Comparison of ENCODE assay signal across 8 mouse cellular contexts in the genomic region with DNA sequence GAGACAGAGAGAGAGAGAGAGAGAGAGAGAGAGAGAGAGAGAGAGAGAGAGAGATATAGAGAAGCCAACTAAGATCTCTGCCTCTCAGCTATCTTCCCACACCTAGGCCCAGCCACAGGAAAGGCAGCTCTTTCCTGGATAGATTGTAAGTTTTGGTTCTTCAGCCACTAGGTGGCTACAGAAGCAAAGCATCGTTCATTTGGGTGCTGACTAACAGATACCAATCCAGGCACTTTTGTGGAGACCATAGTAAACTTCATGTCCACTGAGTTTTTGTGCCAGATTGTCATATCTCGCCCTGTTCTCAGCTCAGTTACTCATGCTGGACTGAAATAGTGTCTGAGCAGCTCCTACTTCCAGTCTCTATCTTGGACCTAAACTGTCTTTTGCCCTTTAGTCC. TPM values are rescaled to one million over a fixed set of nuclear protein-coding genes. Genes with fewer than 3 reads are reported as not detected.
A peak's percentile ranks its signal among the peaks of the same experiment; 100 is the strongest.
DNase-seq lines count a peak whose midpoint lies in the region; ATAC-seq and TF ChIP-seq lines count a peak whose summit lies in the region.

No protein-coding gene starts in this region.

- no peaks in the 10 kb centered on the region for H3K27me3 ChIP-seq in cerebellum, adult 2 months (ENCODE audit: control insufficient read depth, insufficient read depth, low read length)
- H3K27me3 ChIP-seq in midbrain, embryonic 11.5 days (ENCODE audit: control insufficient read depth, insufficient read depth, low read length): no peaks in the 10 kb centered on the region
- H3K27me3 ChIP-seq in midbrain, embryonic 16.5 days (ENCODE audit: control insufficient read depth, insufficient read depth, low read depth, low read length): no peaks in the 10 kb centered on the region
- no peaks in the 10 kb centered on the region for H3K27me3 ChIP-seq in intestine, embryonic 14.5 days (replicated peaks; ENCODE audit: control insufficient read depth, insufficient read depth, low read length)

- H3K4me1 ChIP-seq in cerebellum, adult 2 months (ENCODE audit: control insufficient read depth, insufficient read depth, low read length): 0 out of 2 replicates have a peak, but pooled peaks cover under 1% of the 10 kb centered on the region
- no peaks in the 10 kb centered on the region for H3K4me1 ChIP-seq in midbrain, embryonic 11.5 days (ENCODE audit: control insufficient read depth, insufficient read depth, low read length)
- H3K4me1 ChIP-seq in midbrain, embryonic 16.5 days (ENCODE audit: control insufficient read depth, insufficient read depth, low read length): no peaks in the 10 kb centered on the region
- no peaks in the 10 kb centered on the region for H3K4me1 ChIP-seq in intestine, embryonic 14.5 days (replicated peaks; ENCODE audit: control insufficient read depth, insufficient read depth, low read length)

- H3K27ac ChIP-seq in cerebellum, adult 2 months (ENCODE audit: insufficient read depth, low read length): no peak overlapping the region
- H3K27ac ChIP-seq in midbrain, embryonic 11.5 days (ENCODE audit: low read depth, low read length): no peak overlapping the region
- no peak overlapping the region for H3K27ac ChIP-seq in midbrain, embryonic 16.5 days (ENCODE audit: low read length)
- H3K27ac ChIP-seq in intestine, embryonic 14.5 days (ENCODE audit: low read depth): no peak overlapping the region

- peak; percentile 41; the same call in 1 of the 2 replicates for TF ChIP-seq CTCF in cerebellum, adult 2 months (IDR thresholded peaks at IDR 0.05; ENCODE audit: borderline replicate concordance, insufficient read depth, low read depth, low read length)

- no peak overlapping the region for H3K4me3 ChIP-seq in cerebellum, adult 2 months (replicated peaks; ENCODE audit: insufficient read depth, low read depth, low read length)
- H3K4me3 ChIP-seq in midbrain, embryonic 11.5 days (ENCODE audit: low read depth, low read length): no peak overlapping the region
- H3K4me3 ChIP-seq in midbrain, embryonic 16.5 days (ENCODE audit: low read depth, low read length): no peak overlapping the region
- H3K4me3 ChIP-seq in intestine, embryonic 14.5 days (ENCODE audit: low read depth, low read length): no peak overlapping the region

- no peak for TF ChIP-seq POLR2A in cerebellum, adult 2 months (IDR thresholded peaks at IDR 0.05; ENCODE audit: borderline replicate concordance, insufficient read depth, low read length)

- H3K4me2 ChIP-seq in midbrain, embryonic 11.5 days: no peak overlapping the region
- no peak overlapping the region for H3K4me2 ChIP-seq in midbrain, embryonic 16.5 days (ENCODE audit: low read length)
- H3K4me2 ChIP-seq in intestine, embryonic 14.5 days (ENCODE audit: low read length): no peak overlapping the region

- H3K36me3 ChIP-seq in midbrain, embryonic 11.5 days (ENCODE audit: control insufficient read depth, insufficient read depth, low read length): peaks cover 17% of the 10 kb centered on the region
- H3K36me3 ChIP-seq in midbrain, embryonic 16.5 days (ENCODE audit: control insufficient read depth, insufficient read depth, low read length): peaks cover 30% of the 10 kb centered on the region
- H3K36me3 ChIP-seq in intestine, embryonic 14.5 days (ENCODE audit: control insufficient read depth, insufficient read depth, low read length): peaks cover 56% of the 10 kb centered on the region

- H3K9ac ChIP-seq in midbrain, embryonic 11.5 days (ENCODE audit: low read length): no peak overlapping the region
- H3K9ac ChIP-seq in midbrain, embryonic 16.5 days (ENCODE audit: low read depth, low read length): no peak overlapping the region
- no peak overlapping the region for H3K9ac ChIP-seq in intestine, embryonic 14.5 days (ENCODE audit: low read length)

- no peaks in the 10 kb centered on the region for H3K9me3 ChIP-seq in midbrain, embryonic 11.5 days (ENCODE audit: control insufficient read depth, low read length)
- no peaks in the 10 kb centered on the region for H3K9me3 ChIP-seq in midbrain, embryonic 16.5 days (replicated peaks; ENCODE audit: control insufficient read depth, low read length, poor library complexity, severe bottlenecking)
- H3K9me3 ChIP-seq in intestine, embryonic 14.5 days (ENCODE audit: control insufficient read depth, low read length): no peaks in the 10 kb centered on the region

- no peak for ATAC-seq in midbrain, embryonic 11.5 days (ENCODE audit: low FRiP score)
- ATAC-seq in midbrain, embryonic 16.5 days: no peak
- ATAC-seq in intestine, embryonic 14.5 days (replicated peaks; ENCODE audit: low FRiP score, low TSS enrichment, low read depth): peak; percentile 34; the same call in 1 of the 2 replicates

- DNase-seq in cerebellum, adult 2 months: peak in 1 of 2 experiments; percentile 48
- DNase-seq in cerebellum, postnatal 4 days (ENCODE audit: low spot score in 2 of 2): no peak
- peak; percentile 88 for DNase-seq in midbrain, embryonic 11.5 days (ENCODE audit: low spot score, missing footprints)
- peak; percentile 46 for DNase-seq in c-Kit-positive CD71-negative TER-119-negative erythroid progenitor cells, embryonic 14.5 days (ENCODE audit: low read depth)
- no peak for DNase-seq in intestine, embryonic 14.5 days (ENCODE audit: low spot score)
- DNase-seq in lung, postnatal 36 days: peak; percentile 76
- DNase-seq in frontal cortex, postnatal 14 days (ENCODE audit: low spot score in 2 of 2): no peak

- 26% methylated on average over 2 of the region's 2 CpGs for WGBS in cerebellum, adult 2 months
- WGBS in midbrain, embryonic 11.5 days: 38% methylated on average over 2 of the region's 2 CpGs
- WGBS in midbrain, embryonic 16.5 days: 45% methylated on average over 2 of the region's 2 CpGs
- WGBS in intestine, embryonic 14.5 days: 45% methylated on average over 2 of the region's 2 CpGs

RNA-seq across cellular contexts. Expression of gene Cdip1, which starts 26.8 kb away (rescaled TPM):
- 251 and 263 TPM in 2 replicates for polyA plus RNA-seq in cerebellum, adult 2 months (2012; rRNA removed)
- 85.7 and 85.8 TPM in 2 replicates for polyA plus RNA-seq in midbrain, embryonic 11.5 days (2014; fragmentation: Nextera tagmentation; extraction: Ambion mirVana)
- polyA plus RNA-seq in midbrain, embryonic 16.5 days (2015; fragmentation: Nextera tagmentation; extraction: Ambion mirVana): 117 and 127 TPM in 2 replicates
- 85.3 and 95.5 TPM in 2 replicates for polyA plus RNA-seq in intestine, embryonic 14.5 days (2014; fragmentation: Nextera tagmentation; extraction: Ambion mirVana)

RNA-seq across cellular contexts. Expression of gene Hmox2, which starts 37.1 kb away (rescaled TPM):
- 127 and 135 TPM in 2 replicates for polyA plus RNA-seq in cerebellum, adult 2 months (2012; rRNA removed)
- 82.2 and 82.7 TPM in 2 replicates for polyA plus RNA-seq in midbrain, embryonic 11.5 days (2014; fragmentation: Nextera tagmentation; extraction: Ambion mirVana)
- polyA plus RNA-seq in midbrain, embryonic 16.5 days (2015; fragmentation: Nextera tagmentation; extraction: Ambion mirVana): 92.7 and 102 TPM in 2 replicates
- 94.7 and 97.6 TPM in 2 replicates for polyA plus RNA-seq in intestine, embryonic 14.5 days (2014; fragmentation: Nextera tagmentation; extraction: Ambion mirVana)

RNA-seq across cellular contexts. Expression of gene Nmral1, which starts 44.1 kb away (rescaled TPM):
- 33.0 and 36.9 TPM in 2 replicates for polyA plus RNA-seq in cerebellum, adult 2 months (2012; rRNA removed)
- polyA plus RNA-seq in midbrain, embryonic 11.5 days (2014; fragmentation: Nextera tagmentation; extraction: Ambion mirVana): 174 and 191 TPM in 2 replicates
- 65.9 and 76.5 TPM in 2 replicates for polyA plus RNA-seq in midbrain, embryonic 16.5 days (2015; fragmentation: Nextera tagmentation; extraction: Ambion mirVana)
- polyA plus RNA-seq in intestine, embryonic 14.5 days (2014; fragmentation: Nextera tagmentation; extraction: Ambion mirVana): 73.4 and 79.4 TPM in 2 replicates

Comparison
In these comparisons a context has a peak if more than half of its experiments do, and no peak if none do; other contexts are left out.
1. DNase-seq: peak in midbrain, embryonic 11.5 days (single experiment), c-Kit-positive CD71-negative TER-119-negative erythroid progenitor cells, embryonic 14.5 days (single experiment) and lung, postnatal 36 days (single experiment); none in cerebellum, postnatal 4 days (0 of 2), intestine, embryonic 14.5 days (single experiment) and frontal cortex, postnatal 14 days (0 of 2).